Mouse (Mus musculus) liver, adult 2 months (tissue): ENCODE results near the gene Nfatc2.

Experiments used
- CTCF ChIP-seq: fragments of 200-500 bp; IDR thresholded peaks from 2 replicates; pipeline ENCODE4 v1.5.1; 2011; ENCODE audit warnings: low read depth, low read length, control low read depth
- POLR2A ChIP-seq: fragments of 200-500 bp; IDR thresholded peaks from 2 replicates; pipeline ENCODE4 v1.6.1; 2011; ENCODE audit warnings: low read length, control low read depth; ENCODE audit not compliant: insufficient read depth; ENCODE audit errors: extremely low read depth

DNA sequence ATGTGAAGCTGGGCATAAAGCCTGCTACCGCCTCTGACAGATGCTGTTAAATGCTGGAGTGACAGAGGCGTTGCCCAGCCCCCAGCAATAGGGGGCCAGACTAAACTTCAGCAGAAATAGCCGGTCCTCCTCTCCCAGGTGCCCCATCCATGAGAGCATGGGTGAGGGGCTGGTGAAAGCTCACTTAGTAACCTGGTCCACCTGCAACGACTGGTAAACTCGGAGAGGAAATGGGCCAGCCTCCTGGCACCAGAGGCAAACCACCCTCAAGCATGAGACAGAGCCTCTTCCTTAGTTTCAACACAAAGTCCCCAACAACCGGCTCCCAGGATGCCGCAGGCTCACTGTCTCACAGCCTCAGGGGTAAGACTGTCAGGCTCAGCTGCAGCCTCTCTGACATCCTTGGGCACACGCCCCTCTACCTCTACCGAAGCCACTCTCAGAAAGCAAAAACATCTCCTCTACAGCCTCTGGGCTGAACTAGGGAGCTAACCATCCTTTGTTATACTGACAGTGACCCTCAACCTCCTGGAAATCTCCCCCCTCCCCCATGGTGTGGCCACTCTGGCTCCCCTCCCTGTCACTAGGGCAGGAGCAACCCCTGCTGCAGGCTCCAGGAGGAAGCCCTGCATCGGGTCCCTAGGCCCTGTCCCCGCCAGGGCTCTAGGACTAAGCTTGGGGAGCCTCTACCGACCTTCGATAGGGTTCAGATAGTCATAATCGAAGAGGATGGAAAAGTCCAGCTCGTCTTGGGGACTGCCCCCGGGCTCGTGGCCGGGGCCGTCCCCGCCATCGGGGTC, 11.9 kb downstream of the Nfatc2 start:
- TF ChIP-seq POLR2A (no peak), CTCF (no peak)
